Mouse (Mus musculus): ENCODE measurements around the gene Tldc2. TPM values are rescaled to one million over a fixed set of nuclear protein-coding genes. Genes with fewer than 3 reads are reported as not detected.

Gene Tldc2
- total and polyA plus RNA-seq, 3 experiments, result not detected

- no peaks in the 10 kb centered on the region for H3K9me3 ChIP-seq (replicated peaks; ENCODE audit: low read length)
- in situ Hi-C loops (cut with MboI; ENCODE audit: low pct_ligation_motif_present, low pct_unique_long_range_greater_than_20kb, low sequenced_read_pairs) (loop anchor here (25.0 kb wide), 1 partner anchor 205 kb away; the partner anchor contains the start of gene Sla2), dilution Hi-C loops (cut with MboI; ENCODE audit: extremely low pct_ligation_motif_present, extremely low pct_unique_long_range_greater_than_20kb, low sequenced_read_pairs) (no loop called here)
- H3K27ac ChIP-seq (ENCODE audit: insufficient read depth, low read depth), result no peak overlapping the region
- peaks cover 0 to 44% of the 10 kb centered on the region in 2 experiments; a peak in 2 of 4 replicates for H3K4me1 ChIP-seq (ENCODE audit: control insufficient read depth in 1 of 2, insufficient read depth in 2 of 2)
- H3K27me3 ChIP-seq (replicated peaks), result peaks cover under 1% of the 10 kb centered on the region
- H3K4me3 ChIP-seq (replicated peaks in 1 of 3; ENCODE audit: low read depth in 2 of 3, low read length in 2 of 3, poor library complexity in 1 of 3), result no peak overlapping the region
- H3K79me2 ChIP-seq (replicated peaks; ENCODE audit: control insufficient read depth, extremely low read depth, insufficient read depth, poor library complexity, severe bottlenecking), result no peaks in the 10 kb centered on the region
- H3K9ac ChIP-seq (ENCODE audit: insufficient read depth, low read depth), result no peak overlapping the region
- no peak for TF ChIP-seq POLR2AphosphoS2 (IDR thresholded peaks at IDR 0.05; ENCODE audit: low read depth, low read length)
- TF ChIP-seq ZKSCAN1 (IDR thresholded peaks at IDR 0.05; ENCODE audit: borderline replicate concordance, low read depth, low read length), result no peak
- no peak for TF ChIP-seq ELF1 (IDR thresholded peaks at IDR 0.05; ENCODE audit: low read depth, low read length)
- no peak for TF ChIP-seq PAX5 (IDR thresholded peaks at IDR 0.05; ENCODE audit: low read length)
- TF ChIP-seq CHD1 (IDR thresholded peaks at IDR 0.05; ENCODE audit: low read depth, low read length), result no peak
- no peak for TF ChIP-seq EP300 (IDR thresholded peaks at IDR 0.05; ENCODE audit: low read length)
- no peak for TF ChIP-seq GABPA (IDR thresholded peaks at IDR 0.05; ENCODE audit: insufficient replicate concordance, low read depth, low read length)
- no peak for TF ChIP-seq USF1 (IDR thresholded peaks at IDR 0.05; ENCODE audit: low read depth, low read length)
- TF ChIP-seq CHD2 (IDR thresholded peaks at IDR 0.05; ENCODE audit: low read length), result no peak
- TF ChIP-seq ZNF384 (IDR thresholded peaks at IDR 0.05; ENCODE audit: low read depth, low read length), result no peak
- TF ChIP-seq RAD21 (IDR thresholded peaks at IDR 0.05; ENCODE audit: low read depth, low read length), result no peak
- no peak for TF ChIP-seq MXI1 (IDR thresholded peaks at IDR 0.05; ENCODE audit: low read depth, low read length)
- no peak for TF ChIP-seq NELFE (IDR thresholded peaks at IDR 0.05; ENCODE audit: low read depth, low read length)
- H3K4me2 ChIP-seq (ENCODE audit: insufficient read depth, low read depth, poor library complexity, severe bottlenecking), result no peak overlapping the region
- H3K36me3 ChIP-seq (replicated peaks in 1 of 2; ENCODE audit: control insufficient read depth in 1 of 2, insufficient read depth in 1 of 2, low read length in 1 of 2), result peaks cover 8 to 18% of the 10 kb centered on the region in 2 experiments
- no peak for DNase-seq (ENCODE audit: extremely low read depth)
Measured at GRCm38 (mm10) chr2:157092024-157092423, 5.2 kb downstream of the Tldc2 start.

GRCm38 (mm10) chr2:157095005-157095755 lies 8.3 kb downstream of the Tldc2 start:
- Histone ChIP-seq H3K4me3 (replicated peaks in 1 of 3; ENCODE audit: low read depth in 2 of 3, low read length in 2 of 3, poor library complexity in 1 of 3) (no peak overlapping the region), H3K4me2 (ENCODE audit: insufficient read depth, low read depth, poor library complexity, severe bottlenecking) (no peak overlapping the region), H3K27me3 (replicated peaks) (no peaks in the 10 kb centered on the region), H3K79me2 (replicated peaks; ENCODE audit: control insufficient read depth, extremely low read depth, insufficient read depth, poor library complexity, severe bottlenecking) (no peaks in the 10 kb centered on the region), H3K9me3 (replicated peaks; ENCODE audit: low read length) (no peaks in the 10 kb centered on the region), H3K9ac (ENCODE audit: insufficient read depth, low read depth) (no peak overlapping the region), H3K36me3 (replicated peaks in 1 of 2; ENCODE audit: control insufficient read depth in 1 of 2, insufficient read depth in 1 of 2, low read length in 1 of 2) (peaks cover 22 to 43% of the 10 kb centered on the region in 2 experiments), H3K4me1 (ENCODE audit: control insufficient read depth in 1 of 2, insufficient read depth in 2 of 2) (peaks cover 4 to 75% of the 10 kb centered on the region in 2 experiments; a peak in 3 of 4 replicates), H3K27ac (ENCODE audit: insufficient read depth, low read depth) (no peak overlapping the region)
- in situ Hi-C loops (cut with MboI; ENCODE audit: low pct_ligation_motif_present, low pct_unique_long_range_greater_than_20kb, low sequenced_read_pairs), result loop anchor here (25.0 kb wide), 1 partner anchor 208 kb away; the partner anchor contains the start of gene Sla2
- peak; percentile 80 for DNase-seq (ENCODE audit: extremely low read depth)
- TF ChIP-seq RAD21 (IDR thresholded peaks at IDR 0.05; ENCODE audit: low read depth, low read length) (peak; percentile 93), SIN3A (IDR thresholded peaks at IDR 0.05; ENCODE audit: low read length) (no peak), ZMIZ1 (IDR thresholded peaks at IDR 0.05; ENCODE audit: low read depth, low read length) (no peak), SMC3 (IDR thresholded peaks at IDR 0.05; ENCODE audit: low read depth, low read length) (peak; percentile 79), MAX (IDR thresholded peaks at IDR 0.05; ENCODE audit: low read length) (no peak), E2F4 (IDR thresholded peaks at IDR 0.05; ENCODE audit: insufficient replicate concordance, low read depth, low read length) (no peak), CTCF (conservative IDR thresholded peaks at IDR 0.05 in 1 of 2, IDR thresholded peaks at IDR 0.05 in 1 of 2; ENCODE audit: low read depth in 2 of 2, low read length in 2 of 2) (peak; percentile 78 to 92), ELF1 (IDR thresholded peaks at IDR 0.05; ENCODE audit: low read depth, low read length) (no peak), GABPA (IDR thresholded peaks at IDR 0.05; ENCODE audit: insufficient replicate concordance, low read depth, low read length) (no peak)
- dilution Hi-C loops (cut with MboI; ENCODE audit: extremely low pct_ligation_motif_present, extremely low pct_unique_long_range_greater_than_20kb, low sequenced_read_pairs), result no loop called here

Measured in CH12.LX (cell line).